Mouse (Mus musculus) liver, postnatal 0 days (tissue): Measurements from ENCODE around the gene Etv3. TPM values are rescaled to one million over a fixed set of nuclear protein-coding genes. Genes with fewer than 3 reads are reported as not detected.

Experiments used
- ATAC-seq: fragments of 200-750 bp; cut with Nextera tagmentation; 2 replicates; pipeline ENCODE4 v1.8.0; 2017; ENCODE audit warnings: mild to moderate bottlenecking, moderate library complexity
- DNase-seq: peaks from one replicate; pipeline ENCODE4 v3.0.0-alpha.2; 2016
- H3K27ac ChIP-seq: fragments of 300-500 bp; sonication (generic); 2 replicates; pipeline ENCODE4 v1.5.1; 2014; ENCODE audit warnings: antibody characterized with exemption, moderate library complexity, mild to moderate bottlenecking, low read depth
- H3K27me3 ChIP-seq: fragments of 300-500 bp; sonication (generic); 2 replicates; pipeline ENCODE4 v1.6.1; 2014; ENCODE audit warnings: low read length, control low read depth, mixed read lengths; ENCODE audit not compliant: insufficient read depth
- H3K36me3 ChIP-seq: fragments of 300-500 bp; sonication (generic); replicated peaks from 2 replicates; pipeline ENCODE4 v1.6.1; 2014; ENCODE audit warnings: mild to moderate bottlenecking, control low read depth, low read length, moderate library complexity, mixed read lengths; ENCODE audit not compliant: insufficient read depth
- H3K4me1 ChIP-seq: fragments of 300-500 bp; sonication (generic); 2 replicates; pipeline ENCODE4 v1.6.1; 2014; ENCODE audit warnings: antibody characterized with exemption, mild to moderate bottlenecking, control low read depth; ENCODE audit not compliant: insufficient read depth
- H3K4me2 ChIP-seq: fragments of 300-500 bp; sonication (generic); 2 replicates; pipeline ENCODE4 v1.6.1; 2014; ENCODE audit warnings: low read depth, mild to moderate bottlenecking, low read length, moderate library complexity, mixed read lengths
- H3K4me3 ChIP-seq: fragments of 300-500 bp; sonication (generic); 2 replicates; pipeline ENCODE4 v1.5.1; 2014; ENCODE audit warnings: low read depth, low read length
- H3K9ac ChIP-seq: fragments of 300-500 bp; sonication (generic); replicated peaks from 2 replicates; pipeline ENCODE4 v1.6.1; 2014; ENCODE audit warnings: mild to moderate bottlenecking, moderate library complexity
- H3K9me3 ChIP-seq: fragments of 300-500 bp; sonication (generic); 2 replicates; pipeline ENCODE4 v1.6.1; 2016; ENCODE audit warnings: mild to moderate bottlenecking, control low read depth, low read length, mixed read lengths
- CTCF ChIP-seq: sonication (generic); IDR thresholded peaks from 2 replicates; pipeline ENCODE4 v1.5.1; 2016; ENCODE audit warnings: antibody characterized with exemption, low read depth
- EP300 ChIP-seq: IDR thresholded peaks from 2 replicates; pipeline ENCODE4 v1.6.1; 2016; ENCODE audit warnings: antibody characterized with exemption, low read depth, mild to moderate bottlenecking
- WGBS: fragments of 180-500 bp; shearing (Covaris S2); extraction: QIAGEN DNeasy Blood & Tissue Kit; methylation state at CpG from one replicate; pipeline ENCODE4 v1.1.7; 2014; ENCODE audit not compliant: insufficient replicate concordance; 5-methylcytosine and 5-hydroxymethylcytosine counted together
- polyA plus RNA-seq: library from polyadenylated mRNA; unstranded; fragments of >200 nt; fragmentation: Nextera tagmentation; extraction: Ambion mirVana; gene quantifications from 2 replicates; pipeline ENCODE4 v1.2.1, GENCODE M21; 2015

The Etv3 gene
- polyA plus RNA-seq, 1 experiment from 2014 or later, result 3.9 TPM

- H3K4me2 ChIP-seq, result peak overlapping the region; percentile 79
- no peaks in the 10 kb centered on the region for H3K27me3 ChIP-seq
- H3K9ac ChIP-seq, result no peak overlapping the region; the same call in 1 of the 2 replicates
- DNase-seq (no peak), ATAC-seq (no peak)
- H3K36me3 ChIP-seq, result peaks cover 39% of the 10 kb centered on the region
- H3K4me3 ChIP-seq, result no peak overlapping the region
- no peak overlapping the region for H3K27ac ChIP-seq
- H3K9me3 ChIP-seq, result no peaks in the 10 kb centered on the region
- peaks cover 19% of the 10 kb centered on the region for H3K4me1 ChIP-seq
- 73% methylated on average over 12 of the region's 12 CpGs for WGBS
- no peak for TF ChIP-seq EP300
- no peak for TF ChIP-seq CTCF
These were observed 1.9 kb downstream of the Etv3 start for GRCm38 (mm10) chr3:87527139-87527538.

- peaks cover 42% of the 10 kb centered on the region for H3K36me3 ChIP-seq
- no peak for TF ChIP-seq EP300
- no peak for TF ChIP-seq CTCF
- no peak for ATAC-seq
These were observed 2.8 kb downstream of the Etv3 start for GRCm38 (mm10) chr3:87528021-87528420.

GRCm38 (mm10) chr3:87528841-87529240, 3.6 kb downstream of the Etv3 start:
- no peak overlapping the region for H3K9ac ChIP-seq
- no peaks in the 10 kb centered on the region for H3K9me3 ChIP-seq
- H3K4me2 ChIP-seq, result no peak overlapping the region
- no peaks in the 10 kb centered on the region for H3K27me3 ChIP-seq
- DNase-seq (no peak), ATAC-seq (no peak)
- H3K4me3 ChIP-seq, result no peak overlapping the region
- H3K36me3 ChIP-seq, result peaks cover 46% of the 10 kb centered on the region
- H3K4me1 ChIP-seq, result peaks cover 19% of the 10 kb centered on the region
- WGBS, result 68% methylated on average over 8 of the region's 8 CpGs
- no peak for TF ChIP-seq EP300
- no peak for TF ChIP-seq CTCF
- H3K27ac ChIP-seq, result no peak overlapping the region

More at GRCm38 (mm10) chr3:87528021-87528420, 2.8 kb downstream of the Etv3 start:
- H3K9me3 ChIP-seq, result no peaks in the 10 kb centered on the region
- H3K4me1 ChIP-seq, result peaks cover 19% of the 10 kb centered on the region
- no peak overlapping the region for H3K4me2 ChIP-seq
- no peak overlapping the region for H3K9ac ChIP-seq
- no peaks in the 10 kb centered on the region for H3K27me3 ChIP-seq
- DNase-seq, result no peak
- 75% methylated on average over 8 of the region's 8 CpGs for WGBS
- no peak overlapping the region for H3K27ac ChIP-seq
- H3K4me3 ChIP-seq, result no peak overlapping the region

- TF ChIP-seq CTCF (no peak), EP300 (no peak)
- 39% methylated on average over 11 of the region's 11 CpGs for WGBS
- Histone ChIP-seq H3K9me3 (no peaks in the 10 kb centered on the region), H3K36me3 (peaks cover 46% of the 10 kb centered on the region), H3K27ac (no peak overlapping the region), H3K4me1 (peaks cover 19% of the 10 kb centered on the region), H3K9ac (no peak overlapping the region), H3K4me2 (no peak overlapping the region), H3K4me3 (no peak overlapping the region), H3K27me3 (no peaks in the 10 kb centered on the region)
- no peak for DNase-seq
- ATAC-seq, result no peak
These were observed 4.4 kb downstream of the Etv3 start for GRCm38 (mm10) chr3:87529568-87529967.

DNA sequence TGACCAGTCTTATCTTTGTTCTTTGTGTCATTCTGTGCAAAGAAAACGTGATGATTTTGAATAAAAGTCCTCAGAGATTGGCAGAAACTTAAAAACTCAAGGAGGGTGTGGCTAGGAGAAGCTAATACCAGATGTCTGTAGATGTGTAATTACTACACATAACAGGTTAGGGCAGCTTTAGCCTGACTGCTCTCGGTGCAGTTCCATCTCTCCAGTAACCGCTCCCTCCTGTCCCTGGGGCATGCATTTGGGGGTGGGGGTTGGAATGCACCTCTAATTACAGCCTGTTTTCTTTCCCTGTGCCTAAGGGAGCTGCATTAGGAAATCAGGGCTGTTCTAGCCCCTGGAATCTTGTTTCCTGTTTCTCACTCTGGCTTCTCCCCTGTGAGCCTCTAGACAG, 5.0 kb downstream of the Etv3 start:
- Histone ChIP-seq H3K4me2 (no peak overlapping the region), H3K36me3 (peaks cover 49% of the 10 kb centered on the region), H3K4me1 (peaks cover 13% of the 10 kb centered on the region), H3K4me3 (no peak overlapping the region), H3K27me3 (no peaks in the 10 kb centered on the region), H3K27ac (no peak overlapping the region), H3K9ac (no peak overlapping the region), H3K9me3 (no peaks in the 10 kb centered on the region)
- TF ChIP-seq EP300 (no peak), CTCF (no peak)
- 78% methylated on average over 3 of the region's 3 CpGs for WGBS
- DNase-seq (no peak), ATAC-seq (no peak)

DNA sequence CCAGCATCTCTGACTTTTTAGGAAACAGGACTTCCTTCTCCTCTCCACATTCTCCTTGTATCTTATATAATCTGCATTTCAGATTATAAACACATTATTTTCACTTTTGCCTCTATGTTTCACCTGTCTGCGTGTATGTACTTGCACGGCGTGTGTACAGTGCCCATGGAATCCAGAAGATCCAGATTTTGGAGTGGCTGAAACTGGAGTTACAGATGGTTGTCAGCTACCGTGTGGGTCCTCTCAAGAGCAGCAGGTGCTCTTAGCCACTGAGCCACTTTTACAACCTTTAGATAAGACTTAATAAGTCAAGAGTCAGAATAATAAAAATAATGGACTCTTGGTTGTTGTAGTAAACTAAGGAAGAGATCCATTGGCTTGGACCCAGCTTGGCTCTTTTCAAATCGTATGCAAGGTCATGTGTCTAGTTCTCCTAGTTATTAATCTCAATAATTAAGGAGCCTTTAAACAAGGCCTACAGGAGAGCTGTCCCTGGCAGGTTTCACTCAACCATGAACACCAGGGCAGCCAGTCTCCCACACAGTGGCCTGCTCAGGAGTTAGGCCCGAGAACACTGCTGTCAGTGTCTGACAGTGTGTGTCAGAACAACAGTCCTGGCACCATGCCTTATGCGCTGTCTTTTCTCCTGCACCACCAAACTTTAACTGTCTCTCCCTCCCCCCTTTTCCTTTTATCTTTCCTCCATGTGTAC, 8.6 kb downstream of the Etv3 start:
- Histone ChIP-seq H3K4me1 (no peaks in the 10 kb centered on the region; the same call in none of the 2 replicates), H3K4me3 (no peak overlapping the region), H3K9ac (no peak overlapping the region), H3K27me3 (no peaks in the 10 kb centered on the region), H3K9me3 (no peaks in the 10 kb centered on the region), H3K36me3 (peaks cover 56% of the 10 kb centered on the region), H3K27ac (no peak overlapping the region), H3K4me2 (no peak overlapping the region)
- ATAC-seq (no peak), DNase-seq (no peak)
- WGBS, result 86% methylated on average over 7 of the region's 7 CpGs
- TF ChIP-seq EP300 (no peak), CTCF (no peak)
